Mouse (Mus musculus) gastrocnemius, adult 18-20 months (tissue): ENCODE data around the gene Krt8. TPM values are rescaled to one million over a fixed set of nuclear protein-coding genes. Genes with fewer than 3 reads are reported as not detected.

ENCODE experiments used
- DNase-seq: peaks from one replicate; pipeline ENCODE4 v3.0.0; 2021; ENCODE audit warnings: low spot score
- total RNA-seq, 2 experiments: library from RNA; stranded (reverse); gene quantifications; 2 replicates each; pipeline ENCODE4 v1.2.3; 2021

Gene Krt8
- total RNA-seq, 2 experiments from 2014 or later, result 0.16 to 0.21 TPM

- DNase-seq, result peak; percentile 91
Observed at GRCm38 (mm10) chr15:101977043-101977726, 27.1 kb downstream of the Krt8 start.

GRCm38 (mm10) chr15:101976641-101977040, 27.6 kb downstream of the Krt8 start:
- DNase-seq, result no peak

- DNase-seq, result peak; percentile 76
Observed at GRCm38 (mm10) chr15:101976023-101976422, 28.3 kb downstream of the Krt8 start.

- peak; percentile 42 for DNase-seq
Observed at GRCm38 (mm10) chr15:101974083-101974845, 30.0 kb downstream of the Krt8 start.

- peak; percentile 96 for DNase-seq
Observed at GRCm38 (mm10) chr15:101973414-101974077, 30.7 kb downstream of the Krt8 start.

GRCm38 (mm10) chr15:101970536-101970935, 33.7 kb downstream of the Krt8 start:
- no peak for DNase-seq

GRCm38 (mm10) chr15:101966808-101967207, 37.5 kb downstream of the Krt8 start:
- DNase-seq, result no peak

GRCm38 (mm10) chr15:101958891-101959290, 45.4 kb downstream of the Krt8 start:
- no peak for DNase-seq

GRCm38 (mm10) chr15:101954187-101954586, 50.1 kb downstream of the Krt8 start, which contains the start of gene Krt78:
Krt78 (minus strand) TSS chr15:101954287.
- DNase-seq, result no peak

GRCm38 (mm10) chr15:101952733-101953474, 51.4 kb downstream of the Krt8 start:
- DNase-seq, result no peak

Other genes starting within 250 kb of the Krt8 start
- gene Krt72, start 218.0 kb downstream of the Krt8 start, total RNA-seq, result not detected
- not detected for gene Krt73, start 202.1 kb downstream of the Krt8 start, total RNA-seq
- not detected for gene Krt2, start 186.3 kb downstream of the Krt8 start, total RNA-seq
- not detected for gene Krt1, start 153.7 kb downstream of the Krt8 start, total RNA-seq
- gene Krt77, start 134.8 kb downstream of the Krt8 start, total RNA-seq, result not detected
- gene Krt76, start 111.6 kb downstream of the Krt8 start, total RNA-seq, result not detected
- not detected for gene Krt4, start 79.7 kb downstream of the Krt8 start, total RNA-seq
- under 1 TPM in 1 of 2 experiments, not detected in 1; 0.28 TPM for gene Krt79, start 64.2 kb downstream of the Krt8 start, total RNA-seq
- not detected for gene Krt78, start 50.2 kb downstream of the Krt8 start, total RNA-seq
- 1 to 10 TPM in 1 of 2 experiments, under 1 TPM in 1; 0.48 to 1.1 TPM for gene Krt18, start 23.7 kb upstream of the Krt8 start, total RNA-seq
- gene Eif4b, start 69.3 kb upstream of the Krt8 start, total RNA-seq, result 100 to 1,000 TPM; 224 to 227 TPM
- gene Tns2, start 95.9 kb upstream of the Krt8 start, total RNA-seq, result 10 to 100 TPM; 31.3 to 31.6 TPM
- 1 to 10 TPM; 4.9 to 7.7 TPM for gene Spryd3, start 131.8 kb upstream of the Krt8 start, total RNA-seq
- 10 to 100 TPM; 32.2 to 50.3 TPM for gene Igfbp6, start 139.9 kb upstream of the Krt8 start, total RNA-seq
- gene Soat2, start 146.0 kb upstream of the Krt8 start, total RNA-seq, result under 1 TPM in 1 of 2 experiments, not detected in 1; 0.09 TPM
- 10 to 100 TPM; 24.0 to 29.0 TPM for gene Zfp740, start 198.8 kb upstream of the Krt8 start, total RNA-seq
- gene Csad, start 200.2 kb upstream of the Krt8 start, total RNA-seq, result 1 to 10 TPM; 5.9 to 7.8 TPM
- gene Itgb7, start 227.5 kb upstream of the Krt8 start, total RNA-seq, result 1 to 10 TPM; 1.1 to 1.2 TPM